Mouse (Mus musculus): ENCODE results near the gene Eme1. TPM values are rescaled to one million over a fixed set of nuclear protein-coding genes. Genes with fewer than 3 reads are reported as not detected.

The Eme1 gene
- total RNA-seq, 2 experiments from 2014 or later: 0.72 to 0.99 TPM

DNA sequence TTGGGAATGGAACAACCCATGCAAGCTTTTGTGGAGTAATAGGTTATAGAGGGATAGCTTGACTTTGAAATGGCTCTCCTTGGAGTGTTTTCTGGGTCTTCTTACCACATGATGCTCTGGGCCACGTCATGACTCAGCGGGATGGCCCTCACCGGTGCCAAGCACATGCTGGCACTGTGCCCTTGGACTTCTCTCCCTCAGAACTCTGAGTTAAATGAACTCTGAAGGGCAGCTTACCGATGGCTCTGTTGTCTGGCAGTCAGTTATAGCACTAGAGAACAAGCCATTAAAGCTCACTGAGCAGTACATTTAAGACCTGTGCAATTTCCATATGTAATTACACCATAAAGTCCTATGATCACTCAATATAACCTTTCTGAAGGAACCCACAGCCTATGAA, 56.4 kb downstream of the Eme1 start:
- DNase-seq: peak; percentile 91 to 93

DNA sequence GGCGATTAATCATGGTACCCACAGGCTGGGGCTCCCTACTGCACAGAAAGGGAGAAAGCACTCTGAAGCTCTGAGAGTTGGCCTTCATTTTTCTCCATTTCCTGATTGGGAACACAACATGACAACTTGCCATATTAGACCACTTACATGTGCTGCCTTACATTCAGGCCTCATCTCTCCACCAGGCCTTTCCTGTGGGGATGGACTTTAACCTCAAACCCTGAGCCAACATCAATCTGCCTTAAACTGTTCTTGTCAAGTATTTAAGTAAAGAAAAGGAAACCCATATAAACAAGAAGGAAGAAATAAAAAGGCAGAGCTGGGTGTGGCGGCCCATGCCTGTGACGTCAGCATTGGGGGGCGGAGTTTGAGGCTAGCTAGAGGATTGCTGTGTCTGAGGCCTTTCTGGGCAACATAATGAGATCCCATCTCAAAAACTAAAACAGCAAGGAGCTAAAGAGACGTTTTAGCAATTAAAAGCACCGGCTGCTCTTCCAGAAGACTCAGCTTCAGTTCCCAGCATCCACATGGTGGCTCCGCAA, 57.4 kb downstream of the Eme1 start:
- peak in 1 of 2 experiments; percentile 52 for DNase-seq

Other genes starting within 250 kb of the Eme1 start
- gene Cacna1g, start 179.8 kb downstream of the Eme1 start, total RNA-seq (2021): 1 to 10 TPM in 1 of 2 experiments, under 1 TPM in 1; 0.50 to 1.1 TPM
- gene Spata20, start 167.8 kb downstream of the Eme1 start, total RNA-seq (2021): not detected
- gene Epn3, start 154.0 kb downstream of the Eme1 start, total RNA-seq (2021): 10 to 100 TPM; 13.5 to 25.9 TPM
- gene Mycbpap, start 132.2 kb downstream of the Eme1 start, total RNA-seq (2021): 1 to 10 TPM; 3.6 to 9.7 TPM
- gene Rsad1, start 104.7 kb downstream of the Eme1 start, total RNA-seq (2021): 10 to 100 TPM; 11.9 to 13.3 TPM
- not detected for gene Chad, start 88.9 kb downstream of the Eme1 start, total RNA-seq (2021)
- 100 to 1,000 TPM; 130 to 146 TPM for gene Acsf2, start 52.1 kb downstream of the Eme1 start, total RNA-seq (2021)
- gene Lrrc59, start 24.2 kb downstream of the Eme1 start, total RNA-seq (2021): 100 to 1,000 TPM; 117 to 141 TPM
- 10 to 100 TPM; 65.6 to 90.4 TPM for gene Mrpl27, start 197 bp downstream of the Eme1 start, total RNA-seq (2021)
- gene Xylt2, start 23.6 kb upstream of the Eme1 start, total RNA-seq (2021): 10 to 100 TPM; 10.6 to 14.2 TPM
- not detected for gene Gm11541, start 50.5 kb upstream of the Eme1 start, total RNA-seq (2021)
- under 1 TPM; 0.23 to 0.26 TPM for gene Cdc34b, start 87.8 kb upstream of the Eme1 start, total RNA-seq (2021)
- gene Tmem92, start 128.7 kb upstream of the Eme1 start, total RNA-seq (2021): not detected